Mouse (Mus musculus): ENCODE results near the gene Tspan18. TPM values are rescaled to one million over a fixed set of nuclear protein-coding genes. Genes with fewer than 3 reads are reported as not detected.

Gene Tspan18
- polyA plus RNA-seq, 1 experiment = 10.7 TPM

GRCm38 (mm10) chr2:93372097-93372571 lies 37.8 kb upstream of the Tspan18 start:
- no peaks in the 10 kb centered on the region for H3K27me3 ChIP-seq (ENCODE audit: control insufficient read depth, insufficient read depth, low read length)
- no peaks in the 10 kb centered on the region for H3K4me1 ChIP-seq (replicated peaks; ENCODE audit: control insufficient read depth, insufficient read depth, low read length)
- no peak for DNase-seq
- no peaks in the 10 kb centered on the region for H3K36me3 ChIP-seq (ENCODE audit: control insufficient read depth, insufficient read depth, low read length)
- no peak overlapping the region for H3K4me3 ChIP-seq (ENCODE audit: control insufficient read depth, insufficient read depth, low read length)
- H3K27ac ChIP-seq (ENCODE audit: control insufficient read depth, insufficient read depth, low read length) = no peak overlapping the region
- WGBS = 71% methylated on average over 6 of the region's 6 CpGs
- TF ChIP-seq POLR2A (IDR thresholded peaks at IDR 0.05; ENCODE audit: control insufficient read depth, extremely low read depth, insufficient read depth, low read length, poor library complexity) (no peak), CTCF (IDR thresholded peaks at IDR 0.05; ENCODE audit: borderline replicate concordance, control insufficient read depth, extremely low read depth, insufficient read depth, low read length, poor library complexity) (no peak)

GRCm38 (mm10) chr2:93368954-93369353 lies 34.6 kb upstream of the Tspan18 start:
- H3K4me1 ChIP-seq (replicated peaks; ENCODE audit: control insufficient read depth, insufficient read depth, low read length) = no peaks in the 10 kb centered on the region
- H3K27ac ChIP-seq (ENCODE audit: control insufficient read depth, insufficient read depth, low read length) = no peak overlapping the region
- TF ChIP-seq CTCF (IDR thresholded peaks at IDR 0.05; ENCODE audit: borderline replicate concordance, control insufficient read depth, extremely low read depth, insufficient read depth, low read length, poor library complexity) = no peak
- TF ChIP-seq POLR2A (IDR thresholded peaks at IDR 0.05; ENCODE audit: control insufficient read depth, extremely low read depth, insufficient read depth, low read length, poor library complexity) = no peak
- H3K27me3 ChIP-seq (ENCODE audit: control insufficient read depth, insufficient read depth, low read length) = no peaks in the 10 kb centered on the region
- WGBS = 9% methylated on average over 8 of the region's 8 CpGs
- no peaks in the 10 kb centered on the region for H3K36me3 ChIP-seq (ENCODE audit: control insufficient read depth, insufficient read depth, low read length)
- no peak for DNase-seq
- no peak overlapping the region for H3K4me3 ChIP-seq (ENCODE audit: control insufficient read depth, insufficient read depth, low read length)

GRCm38 (mm10) chr2:93367962-93368361 lies 33.7 kb upstream of the Tspan18 start:
- 92% methylated on average over 6 of the region's 6 CpGs for WGBS
- H3K27me3 ChIP-seq (ENCODE audit: control insufficient read depth, insufficient read depth, low read length) = no peaks in the 10 kb centered on the region
- no peak for DNase-seq
- H3K4me3 ChIP-seq (ENCODE audit: control insufficient read depth, insufficient read depth, low read length) = no peak overlapping the region
- TF ChIP-seq CTCF (IDR thresholded peaks at IDR 0.05; ENCODE audit: borderline replicate concordance, control insufficient read depth, extremely low read depth, insufficient read depth, low read length, poor library complexity) = no peak
- TF ChIP-seq POLR2A (IDR thresholded peaks at IDR 0.05; ENCODE audit: control insufficient read depth, extremely low read depth, insufficient read depth, low read length, poor library complexity) = no peak
- no peak overlapping the region for H3K27ac ChIP-seq (ENCODE audit: control insufficient read depth, insufficient read depth, low read length)
- H3K36me3 ChIP-seq (ENCODE audit: control insufficient read depth, insufficient read depth, low read length) = no peaks in the 10 kb centered on the region
- H3K4me1 ChIP-seq (replicated peaks; ENCODE audit: control insufficient read depth, insufficient read depth, low read length) = no peaks in the 10 kb centered on the region

DNA sequence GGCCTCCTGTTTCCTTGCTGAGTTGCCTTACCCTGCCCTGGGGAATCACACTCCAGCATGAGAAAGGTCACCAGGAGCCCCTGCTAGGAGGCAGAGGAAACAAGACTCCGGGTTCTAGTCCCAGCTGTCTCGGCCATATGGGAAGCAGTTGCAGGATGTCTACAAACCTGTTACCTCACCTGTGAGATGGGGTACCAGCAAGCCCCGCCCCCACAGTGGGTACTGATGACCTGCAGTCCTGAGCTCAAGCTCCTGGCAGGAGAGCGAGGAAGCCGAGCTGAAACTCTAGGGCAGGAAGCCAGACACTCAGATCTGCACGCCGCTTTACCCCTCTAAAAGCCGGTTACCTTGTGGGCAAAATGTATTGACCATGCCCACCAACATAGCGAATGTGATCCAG lies 31.1 kb upstream of the Tspan18 start:
- no peaks in the 10 kb centered on the region for H3K36me3 ChIP-seq (ENCODE audit: control insufficient read depth, insufficient read depth, low read length)
- H3K4me3 ChIP-seq (ENCODE audit: control insufficient read depth, insufficient read depth, low read length) = no peak overlapping the region
- no peak overlapping the region for H3K27ac ChIP-seq (ENCODE audit: control insufficient read depth, insufficient read depth, low read length)
- no peaks in the 10 kb centered on the region for H3K27me3 ChIP-seq (ENCODE audit: control insufficient read depth, insufficient read depth, low read length)
- no peak for TF ChIP-seq CTCF (IDR thresholded peaks at IDR 0.05; ENCODE audit: borderline replicate concordance, control insufficient read depth, extremely low read depth, insufficient read depth, low read length, poor library complexity)
- no peak for TF ChIP-seq POLR2A (IDR thresholded peaks at IDR 0.05; ENCODE audit: control insufficient read depth, extremely low read depth, insufficient read depth, low read length, poor library complexity)
- DNase-seq = no peak
- no peaks in the 10 kb centered on the region for H3K4me1 ChIP-seq (replicated peaks; ENCODE audit: control insufficient read depth, insufficient read depth, low read length)
- 79% methylated on average over 9 of the region's 9 CpGs for WGBS

GRCm38 (mm10) chr2:93364951-93365350 lies 30.6 kb upstream of the Tspan18 start:
- Histone ChIP-seq H3K27ac (ENCODE audit: control insufficient read depth, insufficient read depth, low read length) (no peak overlapping the region), H3K36me3 (ENCODE audit: control insufficient read depth, insufficient read depth, low read length) (no peaks in the 10 kb centered on the region), H3K27me3 (ENCODE audit: control insufficient read depth, insufficient read depth, low read length) (no peaks in the 10 kb centered on the region), H3K4me3 (ENCODE audit: control insufficient read depth, insufficient read depth, low read length) (no peak overlapping the region), H3K4me1 (replicated peaks; ENCODE audit: control insufficient read depth, insufficient read depth, low read length) (no peaks in the 10 kb centered on the region)
- DNase-seq = no peak
- WGBS = 91% methylated on average over 2 of the region's 2 CpGs
- TF ChIP-seq POLR2A (IDR thresholded peaks at IDR 0.05; ENCODE audit: control insufficient read depth, extremely low read depth, insufficient read depth, low read length, poor library complexity) (no peak), CTCF (IDR thresholded peaks at IDR 0.05; ENCODE audit: borderline replicate concordance, control insufficient read depth, extremely low read depth, insufficient read depth, low read length, poor library complexity) (no peak)

DNA sequence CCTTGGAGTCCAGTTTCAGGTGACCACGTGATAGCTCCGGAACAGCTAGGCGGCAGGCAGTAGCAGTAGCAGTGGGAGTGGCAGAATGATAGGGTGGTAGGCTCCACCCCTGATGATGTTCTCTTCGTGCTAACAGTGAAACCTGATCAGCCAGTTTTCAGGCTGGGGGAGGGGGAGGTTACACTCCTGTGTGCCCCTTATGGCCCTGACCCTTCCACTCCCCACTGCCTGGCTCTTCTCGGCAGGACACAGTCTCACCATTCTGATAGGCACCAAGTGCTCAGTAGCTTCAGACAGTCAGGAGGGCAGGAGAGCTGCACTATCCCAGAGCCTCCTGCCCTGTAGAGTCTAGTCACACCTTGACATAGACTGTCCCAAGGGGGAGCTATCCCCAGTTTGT lies 27.1 kb upstream of the Tspan18 start:
- no peak for DNase-seq
- Histone ChIP-seq H3K4me3 (ENCODE audit: control insufficient read depth, insufficient read depth, low read length) (no peak overlapping the region), H3K27ac (ENCODE audit: control insufficient read depth, insufficient read depth, low read length) (no peak overlapping the region), H3K36me3 (ENCODE audit: control insufficient read depth, insufficient read depth, low read length) (no peaks in the 10 kb centered on the region), H3K4me1 (replicated peaks; ENCODE audit: control insufficient read depth, insufficient read depth, low read length) (no peaks in the 10 kb centered on the region), H3K27me3 (ENCODE audit: control insufficient read depth, insufficient read depth, low read length) (no peaks in the 10 kb centered on the region)
- 77% methylated on average over 5 of the region's 5 CpGs for WGBS
- TF ChIP-seq POLR2A (IDR thresholded peaks at IDR 0.05; ENCODE audit: control insufficient read depth, extremely low read depth, insufficient read depth, low read length, poor library complexity) (no peak), CTCF (IDR thresholded peaks at IDR 0.05; ENCODE audit: borderline replicate concordance, control insufficient read depth, extremely low read depth, insufficient read depth, low read length, poor library complexity) (no peak)

- Histone ChIP-seq H3K27ac (ENCODE audit: control insufficient read depth, insufficient read depth, low read length) (no peak overlapping the region), H3K4me3 (ENCODE audit: control insufficient read depth, insufficient read depth, low read length) (no peak overlapping the region), H3K36me3 (ENCODE audit: control insufficient read depth, insufficient read depth, low read length) (no peaks in the 10 kb centered on the region), H3K27me3 (ENCODE audit: control insufficient read depth, insufficient read depth, low read length) (no peaks in the 10 kb centered on the region), H3K4me1 (replicated peaks; ENCODE audit: control insufficient read depth, insufficient read depth, low read length) (no peaks in the 10 kb centered on the region)
- TF ChIP-seq POLR2A (IDR thresholded peaks at IDR 0.05; ENCODE audit: control insufficient read depth, extremely low read depth, insufficient read depth, low read length, poor library complexity) = no peak
- no peak for TF ChIP-seq CTCF (IDR thresholded peaks at IDR 0.05; ENCODE audit: borderline replicate concordance, control insufficient read depth, extremely low read depth, insufficient read depth, low read length, poor library complexity)
- 83% methylated on average over 6 of the region's 6 CpGs for WGBS
- no peak for DNase-seq
Observed at GRCm38 (mm10) chr2:93360310-93360709, 26.0 kb upstream of the Tspan18 start.
